Mouse (Mus musculus): ENCODE results near the gene Fam155a.

DNA sequence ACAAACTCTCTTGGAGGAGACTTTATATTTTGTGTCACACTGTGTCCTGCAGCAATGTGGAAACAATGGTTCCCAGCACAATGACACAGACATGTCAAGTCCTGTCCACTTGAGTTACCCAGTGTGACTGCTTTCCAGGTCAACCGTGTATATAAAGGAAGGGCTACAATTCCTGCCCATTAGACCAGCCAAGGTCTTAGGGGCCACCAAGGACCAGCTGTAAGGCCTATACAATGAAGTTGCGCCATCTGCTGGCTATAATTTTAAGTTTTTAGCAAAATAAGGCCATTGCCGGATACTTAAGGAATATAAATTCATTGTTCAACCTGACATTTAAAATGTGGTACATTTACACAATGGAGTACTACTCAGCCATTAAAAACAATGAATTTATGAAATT lies 190.8 kb downstream of the Fam155a start:
- no peak for TF ChIP-seq CTCF (IDR thresholded peaks at IDR 0.05; ENCODE audit: insufficient read depth, low read depth, low read length)
- TF ChIP-seq POLR2A (IDR thresholded peaks at IDR 0.05; ENCODE audit: insufficient read depth, low read depth, low read length), result no peak
